Mouse (Mus musculus): ENCODE data around the gene Zfp202. TPM values are rescaled to one million over a fixed set of nuclear protein-coding genes. Genes with fewer than 3 reads are reported as not detected.
"Not testable (repeated sequence)": the region's sequence is repeated elsewhere in the genome, so short reads cannot be mapped to it uniquely, and the experiment has no call there.

Zfp202 gene
- polyA plus RNA-seq (2017; shearing (Covaris generic)), result 1 to 10 TPM in 1 of 2 experiments, under 1 TPM in 1; 0.79 to 1.3 TPM

GRCm38 (mm10) chr9:40192098-40193038 is at the start of gene Zfp202:
TSS of gene Zfp202 (plus strand) at chr9:40192316.
- peak; percentile 84 for ATAC-seq

GRCm38 (mm10) chr9:40155118-40155644 is 36.9 kb upstream of the Zfp202 start:
- no peak for ATAC-seq

GRCm38 (mm10) chr9:40166446-40166845 is 25.7 kb upstream of the Zfp202 start:
- no peak for ATAC-seq

- no peak for ATAC-seq
These were observed 15.1 kb upstream of the Zfp202 start for GRCm38 (mm10) chr9:40177017-40177416.

GRCm38 (mm10) chr9:40180620-40181019 is 11.5 kb upstream of the Zfp202 start, which contains the start of gene Olfr986:
TSS of gene Olfr986 (plus strand) at chr9:40180920.
- ATAC-seq, result no peak

GRCm38 (mm10) chr9:40185166-40185565 is 7.0 kb upstream of the Zfp202 start:
- ATAC-seq, result not testable (repeated sequence)

- ATAC-seq, result no peak
These were observed 835 bp upstream of the Zfp202 start for GRCm38 (mm10) chr9:40191086-40191876.

- no peak for ATAC-seq
These were observed 3.9 kb downstream of the Zfp202 start for GRCm38 (mm10) chr9:40195981-40196380.

- ATAC-seq, result no peak
These were observed 14.4 kb downstream of the Zfp202 start for GRCm38 (mm10) chr9:40206546-40206950.

- ATAC-seq, result no peak
These were observed 18.6 kb downstream of the Zfp202 start for GRCm38 (mm10) chr9:40210744-40211143.

- ATAC-seq, result no peak
These were observed 21.9 kb downstream of the Zfp202 start for GRCm38 (mm10) chr9:40214058-40214457.

- ATAC-seq, result no peak
These were observed 24.5 kb downstream of the Zfp202 start for GRCm38 (mm10) chr9:40216651-40217050.

- no peak for ATAC-seq
These were observed 32.2 kb downstream of the Zfp202 start for GRCm38 (mm10) chr9:40224289-40224688.

- ATAC-seq, result no peak
These were observed 36.0 kb downstream of the Zfp202 start for GRCm38 (mm10) chr9:40227874-40228789.

- no peak for ATAC-seq
These were observed 36.8 kb downstream of the Zfp202 start for GRCm38 (mm10) chr9:40228804-40229331.

- no peak for ATAC-seq
These were observed 37.4 kb downstream of the Zfp202 start for GRCm38 (mm10) chr9:40229479-40229878.

GRCm38 (mm10) chr9:40231019-40231418 is 38.9 kb downstream of the Zfp202 start:
- no peak for ATAC-seq

- ATAC-seq, result no peak
These were observed 42.3 kb downstream of the Zfp202 start for GRCm38 (mm10) chr9:40234233-40235072.

- ATAC-seq, result no peak
These were observed 43.1 kb downstream of the Zfp202 start for GRCm38 (mm10) chr9:40235220-40235619.

GRCm38 (mm10) chr9:40239749-40240148 is 47.6 kb downstream of the Zfp202 start:
- no peak for ATAC-seq

GRCm38 (mm10) chr9:40240311-40240710 is 48.2 kb downstream of the Zfp202 start:
- no peak for ATAC-seq

Data from activated CD4-positive, CD25-positive, alpha-beta regulatory T cell, adult 4 months (primary cell).